Mouse (Mus musculus) inflammation-experienced regulatory T-cells, adult 6 months (primary cell): ENCODE measurements around the gene Zfp207. TPM values are rescaled to one million over a fixed set of nuclear protein-coding genes. Genes with fewer than 3 reads are reported as not detected.
A peak's percentile ranks its signal among the peaks of the same experiment; 100 is the strongest.
"Not testable (repeated sequence)": the region's sequence is repeated elsewhere in the genome, so short reads cannot be mapped to it uniquely, and the experiment has no call there.

Source experiments
- ATAC-seq: one replicate; pipeline ENCODE4 v1.8.0; 2017
- polyA plus RNA-seq, 3 experiments: library from polyadenylated mRNA; unstranded; fragments of 100-300 nt; shearing (Covaris generic); gene quantifications; one replicate each; pipeline ENCODE4 v1.2.1; 2017

Zfp207 gene
- polyA plus RNA-seq, 3 experiments from 2014 or later: 288 to 361 (median 313) TPM

- ATAC-seq: no peak
Observed at GRCm38 (mm10) chr11:80417085-80417484, 34.0 kb downstream of the Zfp207 start.

GRCm38 (mm10) chr11:80419743-80420142, 36.7 kb downstream of the Zfp207 start:
- no peak for ATAC-seq

GRCm38 (mm10) chr11:80420202-80420984, 37.3 kb downstream of the Zfp207 start:
- ATAC-seq: no peak

GRCm38 (mm10) chr11:80421421-80422047, 38.5 kb downstream of the Zfp207 start:
- ATAC-seq: no peak

GRCm38 (mm10) chr11:80424691-80425090, 41.6 kb downstream of the Zfp207 start:
- no peak for ATAC-seq

- no peak for ATAC-seq
Observed at GRCm38 (mm10) chr11:80425247-80425778, 42.2 kb downstream of the Zfp207 start.

GRCm38 (mm10) chr11:80426029-80426813, 43.1 kb downstream of the Zfp207 start:
- ATAC-seq: not testable (repeated sequence)

GRCm38 (mm10) chr11:80428381-80429008, 45.4 kb downstream of the Zfp207 start, which contains the start of gene Psmd11:
Gene Psmd11 (plus strand): TSS chr11:80428615.
- ATAC-seq: peak; percentile 98

GRCm38 (mm10) chr11:80429009-80429475, 46.0 kb downstream of the Zfp207 start:
- ATAC-seq: peak; percentile 11

- ATAC-seq: no peak
Observed at GRCm38 (mm10) chr11:80429500-80430166, 46.6 kb downstream of the Zfp207 start.

- ATAC-seq: no peak
Observed at GRCm38 (mm10) chr11:80430366-80430910, 47.4 kb downstream of the Zfp207 start.

- no peak for ATAC-seq
Observed at GRCm38 (mm10) chr11:80446916-80447315, 63.8 kb downstream of the Zfp207 start.

- ATAC-seq: no peak
Observed at GRCm38 (mm10) chr11:80449859-80450258, 66.8 kb downstream of the Zfp207 start.

GRCm38 (mm10) chr11:80452242-80452641, 69.2 kb downstream of the Zfp207 start:
- ATAC-seq: no peak

GRCm38 (mm10) chr11:80453198-80453597, 70.1 kb downstream of the Zfp207 start:
- ATAC-seq: no peak

Other genes with a start within 250 kb of the Zfp207 start
- 10 to 100 TPM; 18.9 to 34.9 (median 32.5) TPM for gene Tefm, start 241.1 kb upstream of the Zfp207 start, polyA plus RNA-seq
- gene Adap2, start 229.2 kb upstream of the Zfp207 start, polyA plus RNA-seq: under 1 TPM in 1 of 3 experiments, not detected in 2; 0.47 TPM
- gene Rnf135, start 199.4 kb upstream of the Zfp207 start, polyA plus RNA-seq: 10 to 100 TPM; 10.2 to 12.1 (median 11.1) TPM
- gene Rhot1, start 174.3 kb upstream of the Zfp207 start, polyA plus RNA-seq: 10 to 100 TPM; 20.6 to 30.8 (median 29.8) TPM
- gene Rhbdl3, start 82.4 kb upstream of the Zfp207 start, polyA plus RNA-seq: under 1 TPM; 0.40 to 0.78 (median 0.44) TPM
- gene 5730455P16Rik, start 5.2 kb upstream of the Zfp207 start, polyA plus RNA-seq: 10 to 100 TPM; 13.5 to 15.2 (median 13.6) TPM
- gene Psmd11, start 45.3 kb downstream of the Zfp207 start, polyA plus RNA-seq: 100 to 1,000 TPM; 287 to 345 (median 294) TPM
- gene Cdk5r1, start 93.7 kb downstream of the Zfp207 start, polyA plus RNA-seq: 1 to 10 TPM in 2 of 3 experiments, under 1 TPM in 1; 0.78 to 1.3 (median 1.3) TPM